Mouse (Mus musculus) spleen, adult 2 months (tissue): ENCODE measurements around the gene Atoh8.

Experiments used
- CTCF ChIP-seq: fragments of 200-500 bp; IDR thresholded peaks from 2 replicates; pipeline ENCODE4 v1.5.1; 2011; ENCODE audit warnings: mild to moderate bottlenecking, inconsistent platforms; ENCODE audit not compliant: insufficient read depth, insufficient read length, insufficient replicate concordance; ENCODE audit errors: extremely low read depth
- POLR2A ChIP-seq: fragments of 200-500 bp; IDR thresholded peaks from 2 replicates; pipeline ENCODE4 v1.6.1; 2011; ENCODE audit warnings: low read depth, low read length, inconsistent platforms

GRCm38 (mm10) chr6:72221271-72221670, 14.1 kb downstream of the Atoh8 start:
- TF ChIP-seq CTCF, result no peak
- no peak for TF ChIP-seq POLR2A
